Mouse (Mus musculus): Measurements from ENCODE around the gene Ralbp1. TPM values are rescaled to one million over a fixed set of nuclear protein-coding genes. Genes with fewer than 3 reads are reported as not detected.

The Ralbp1 gene
- total RNA-seq, 2 experiments from 2014 or later, result 18.6 to 20.6 TPM

DNA sequence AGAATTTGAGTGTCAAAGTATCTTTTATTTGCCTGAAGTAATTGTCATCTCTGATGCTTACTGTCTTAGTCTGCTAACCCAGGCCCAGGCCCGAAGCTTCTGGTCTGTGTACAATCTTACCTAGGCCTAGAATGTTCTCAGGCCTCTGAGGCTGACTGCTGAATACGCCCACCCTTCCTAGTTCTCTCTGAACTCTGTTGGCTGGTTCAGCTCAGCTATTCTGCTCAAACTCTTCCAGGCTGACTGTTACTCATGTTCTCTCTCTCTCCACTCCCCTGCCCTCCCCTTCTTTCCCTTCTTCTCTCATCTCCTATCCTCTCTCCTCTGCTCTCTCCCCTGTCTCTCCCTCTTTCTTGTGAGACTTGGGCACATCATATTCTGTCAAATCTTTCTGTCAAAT lies 79.2 kb downstream of the Ralbp1 start:
- no peak for DNase-seq
- intact Hi-C loops (cut with DNase I), result no loop called here

DNA sequence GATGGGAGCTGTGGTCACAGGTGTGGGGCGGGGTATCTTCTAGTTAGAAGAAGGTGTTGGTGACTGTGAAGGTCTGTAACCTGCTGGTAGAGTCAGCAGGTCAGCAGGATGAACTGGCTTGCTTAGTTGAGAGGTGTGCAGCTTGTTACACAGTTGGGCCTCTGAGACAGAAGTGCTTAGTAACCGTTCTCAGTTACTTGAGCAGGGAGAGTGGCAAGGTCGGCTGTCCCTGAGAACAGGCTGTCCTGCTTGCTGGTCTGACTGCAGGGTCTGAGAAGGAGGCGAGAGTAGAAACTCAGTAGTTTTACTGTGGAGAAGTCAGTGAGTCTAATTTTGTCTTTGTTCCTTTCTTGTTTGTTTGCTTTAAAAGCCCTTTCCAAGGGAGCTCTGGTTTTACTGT lies 79.6 kb downstream of the Ralbp1 start:
- no peak for DNase-seq
- intact Hi-C loops (cut with DNase I), result no loop called here

DNA sequence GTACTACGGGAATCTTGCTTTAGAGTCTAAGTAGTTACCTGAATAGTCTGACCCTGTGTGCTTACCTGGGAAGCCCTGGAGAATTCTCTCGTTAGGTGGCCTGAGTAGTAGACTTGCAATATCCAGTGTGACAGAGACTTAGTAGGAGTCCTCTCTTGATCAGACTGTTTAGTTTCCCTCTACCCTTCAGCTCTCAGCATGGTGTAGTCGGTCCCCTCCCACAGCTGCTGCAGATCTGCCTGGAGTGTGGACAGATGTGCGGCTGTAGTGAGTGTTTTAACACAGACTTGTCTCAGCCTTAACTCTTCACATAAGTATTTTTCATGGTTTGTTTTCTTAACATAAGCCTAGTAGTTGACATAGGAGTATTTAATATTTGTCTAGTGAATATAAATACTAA lies 83.6 kb downstream of the Ralbp1 start:
- no peak for DNase-seq
- intact Hi-C loops (cut with DNase I), result no loop called here

DNA sequence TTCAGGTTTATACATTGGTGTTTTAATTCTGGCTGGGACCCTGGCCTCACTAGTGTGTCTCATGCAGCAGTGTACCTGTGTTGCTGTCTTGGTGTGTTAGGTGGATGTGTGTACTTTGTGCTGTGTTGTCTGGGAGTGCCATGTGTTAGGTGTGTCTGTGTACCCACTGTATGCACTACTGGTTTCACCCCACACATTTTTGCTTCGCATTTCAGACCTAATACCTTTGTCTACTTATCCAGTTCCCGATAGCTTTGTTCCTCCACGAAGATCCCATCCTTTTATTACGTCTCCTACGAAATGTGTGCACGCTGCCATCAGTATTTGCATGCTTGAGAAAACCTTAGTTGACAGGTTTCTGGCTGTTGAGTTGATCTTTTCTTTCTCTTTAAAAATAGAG lies 85.1 kb downstream of the Ralbp1 start:
- intact Hi-C loops (cut with DNase I), result no loop called here
- no peak for DNase-seq

DNA sequence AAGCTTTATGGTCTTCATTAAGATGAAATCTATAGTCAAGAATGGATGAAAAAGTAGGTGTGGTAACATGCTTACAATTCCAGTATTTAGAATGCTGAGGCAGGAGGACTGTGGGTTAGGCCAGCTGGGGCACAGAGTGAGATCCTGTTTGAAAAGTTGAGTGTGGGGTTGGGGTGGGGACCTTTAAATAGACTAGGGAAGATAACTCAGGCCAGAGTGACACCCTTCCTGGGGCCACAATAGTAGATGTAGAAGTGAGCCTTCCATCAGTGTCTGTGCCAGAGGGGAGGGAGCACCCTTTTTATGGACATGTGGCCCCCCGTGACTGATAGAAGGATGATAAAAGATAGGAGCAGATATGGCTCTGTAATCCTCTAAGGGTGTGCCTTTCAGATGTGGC lies 86.2 kb downstream of the Ralbp1 start:
- no peak for DNase-seq
- intact Hi-C loops (cut with DNase I), result no loop called here

DNA sequence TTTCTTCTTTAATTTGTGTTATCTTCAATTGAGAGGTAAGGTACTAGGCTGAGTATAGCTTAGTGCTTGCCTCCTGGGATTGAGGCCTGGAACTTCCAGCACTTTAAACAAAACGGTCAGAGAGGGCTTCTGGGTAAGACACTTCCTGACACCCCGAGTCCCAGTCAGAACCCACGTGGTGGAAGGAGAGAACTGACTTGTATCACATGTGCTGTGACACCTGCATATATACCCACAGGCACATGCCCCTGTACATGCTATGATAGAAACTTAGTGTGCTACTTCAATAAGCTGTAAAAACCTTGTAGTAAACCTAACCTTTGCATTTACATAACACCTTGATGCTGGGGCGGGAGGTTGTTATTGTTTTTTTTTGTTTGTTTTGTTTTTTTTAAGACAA lies 87.2 kb downstream of the Ralbp1 start:
- DNase-seq, result no peak
- intact Hi-C loops (cut with DNase I), result no loop called here

Other genes with a start within 250 kb of the Ralbp1 start
- gene Txndc2, start 243.6 kb downstream of the Ralbp1 start, total RNA-seq (2021), result not detected
- 1 to 10 TPM; 4.7 to 5.5 TPM for gene Rab31, start 113.0 kb downstream of the Ralbp1 start, total RNA-seq (2021)
- 10 to 100 TPM; 23.8 to 28.5 TPM for gene Ppp4r1, start 103.2 kb downstream of the Ralbp1 start, total RNA-seq (2021)
- 10 to 100 TPM; 21.8 to 23.6 TPM for gene Twsg1, start 65.4 kb upstream of the Ralbp1 start, total RNA-seq (2021)
- gene Ankrd12, start 191.3 kb upstream of the Ralbp1 start, total RNA-seq (2021), result 10 to 100 TPM; 10.2 to 14.6 TPM
- 100 to 1,000 TPM; 678 to 709 TPM for gene Ndufv2, start 215.8 kb upstream of the Ralbp1 start, total RNA-seq (2021)
- 10 to 100 TPM; 15.1 to 17.9 TPM for gene Washc1, start 225.7 kb upstream of the Ralbp1 start, total RNA-seq (2021)
- gene Ddx11, start 237.7 kb upstream of the Ralbp1 start, total RNA-seq (2021), result 1 to 10 TPM in 1 of 2 experiments, under 1 TPM in 1; 0.51 to 1.0 TPM

All from gastrocnemius, postnatal 36 days (tissue).